Mouse (Mus musculus): Measurements from ENCODE around the gene Ece1.
A peak's percentile ranks its signal among the peaks of the same experiment; 100 is the strongest.
"Not testable (repeated sequence)": the region's sequence is repeated elsewhere in the genome, so short reads cannot be mapped to it uniquely, and the experiment has no call there.

The Ece1 gene

DNA sequence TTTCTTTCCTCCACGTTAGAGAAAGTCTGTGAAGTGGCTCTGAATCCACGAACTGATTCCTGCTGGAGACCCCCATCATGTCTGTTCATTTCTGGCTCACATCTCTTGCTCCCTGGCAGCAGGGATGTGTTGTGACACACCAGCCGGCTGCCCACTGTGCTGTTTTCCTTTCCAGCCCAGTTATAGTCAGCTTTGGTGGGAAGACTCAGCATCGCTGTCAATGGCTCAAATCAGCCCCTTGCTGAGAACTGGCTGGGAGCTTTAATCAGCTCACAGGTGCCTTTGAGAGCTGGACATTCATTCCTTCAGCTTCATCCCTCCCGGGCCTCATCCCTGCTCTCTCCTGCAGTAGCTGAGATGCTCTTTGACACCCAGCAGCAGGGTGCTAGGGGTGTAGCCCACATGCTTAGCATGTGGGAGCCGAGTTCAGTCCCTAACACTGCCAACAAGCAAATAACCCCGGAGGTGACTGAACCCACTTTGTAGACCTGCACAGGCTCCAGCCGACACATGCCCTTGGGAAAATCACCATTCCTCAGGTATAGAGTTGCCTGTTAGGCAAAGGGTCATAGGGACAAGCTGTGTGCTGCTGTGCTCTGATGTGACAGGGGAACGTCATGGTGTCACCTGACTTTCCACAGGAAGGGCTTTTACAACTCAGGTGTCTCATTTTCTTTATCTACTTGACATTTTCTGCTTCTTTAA, 80.9 kb downstream of the Ece1 start:
- no peak for DNase-seq (ENCODE audit: low spot score)

GRCm38 (mm10) chr4:137943540-137943939, 81.5 kb downstream of the Ece1 start:
- no peak for DNase-seq (ENCODE audit: low spot score)

DNA sequence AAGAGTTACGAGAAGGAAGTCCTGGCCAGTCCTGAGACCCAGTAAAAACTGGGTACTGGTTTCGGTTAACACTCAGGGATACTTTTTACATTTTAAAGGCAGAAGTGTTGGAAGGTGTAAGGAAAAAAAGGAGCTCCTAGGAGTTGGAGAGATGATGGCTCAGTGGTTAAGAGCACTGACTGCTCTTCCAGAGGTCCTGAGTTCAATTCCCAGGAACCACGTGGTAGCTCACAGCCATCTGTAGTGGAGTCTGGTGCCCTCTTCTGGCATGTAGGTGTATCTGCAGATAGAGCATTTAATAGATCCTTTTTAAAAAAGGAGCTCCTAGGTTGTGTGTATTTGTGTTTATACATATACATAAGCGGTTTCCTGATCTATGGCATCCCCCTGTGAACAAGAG, 83.3 kb downstream of the Ece1 start:
- DNase-seq (ENCODE audit: low spot score) = no peak

DNA sequence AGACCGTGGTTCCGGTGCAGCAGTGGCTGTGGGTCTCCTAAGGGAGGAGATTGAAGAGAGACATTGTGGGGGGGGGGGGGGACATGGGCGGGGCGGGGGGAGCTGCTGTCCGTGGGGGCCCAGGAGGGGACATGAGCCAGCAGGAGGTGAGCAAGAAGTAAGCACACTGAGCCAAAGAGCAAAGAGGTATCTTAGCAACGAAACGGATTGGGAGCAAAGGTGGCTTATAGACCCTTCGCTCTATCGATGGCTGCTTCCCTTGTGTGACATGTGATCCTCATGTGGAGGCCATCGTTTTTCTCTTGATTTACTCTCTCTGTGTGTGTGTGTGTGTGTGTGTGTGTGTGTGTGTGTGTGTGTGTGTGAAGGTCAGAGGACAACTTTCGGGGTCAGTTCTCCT, 84.4 kb downstream of the Ece1 start:
- DNase-seq (ENCODE audit: low spot score) = no peak

DNA sequence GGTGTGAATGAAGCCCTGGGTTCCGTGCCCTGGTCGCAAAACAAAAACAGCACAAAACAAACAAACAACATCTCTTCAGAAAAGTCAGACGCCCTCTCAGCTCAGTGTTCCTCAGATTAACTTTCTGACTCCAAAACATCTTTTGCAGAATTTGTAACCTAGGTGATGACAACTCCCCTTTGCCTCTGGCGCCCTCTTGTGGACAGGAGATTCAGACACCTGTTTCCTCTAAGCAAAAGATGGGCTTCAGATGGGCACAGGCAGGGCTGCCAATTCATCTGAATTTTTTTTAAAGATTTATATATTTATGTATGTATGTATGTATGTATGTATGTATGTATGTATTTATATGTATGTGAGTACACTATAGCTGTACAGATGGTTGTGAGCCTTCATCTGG, 90.8 kb downstream of the Ece1 start:
- DNase-seq (ENCODE audit: low spot score) = peak; percentile 85

GRCm38 (mm10) chr4:137954184-137954583, 92.1 kb downstream of the Ece1 start:
- DNase-seq (ENCODE audit: low spot score) = no peak

DNA sequence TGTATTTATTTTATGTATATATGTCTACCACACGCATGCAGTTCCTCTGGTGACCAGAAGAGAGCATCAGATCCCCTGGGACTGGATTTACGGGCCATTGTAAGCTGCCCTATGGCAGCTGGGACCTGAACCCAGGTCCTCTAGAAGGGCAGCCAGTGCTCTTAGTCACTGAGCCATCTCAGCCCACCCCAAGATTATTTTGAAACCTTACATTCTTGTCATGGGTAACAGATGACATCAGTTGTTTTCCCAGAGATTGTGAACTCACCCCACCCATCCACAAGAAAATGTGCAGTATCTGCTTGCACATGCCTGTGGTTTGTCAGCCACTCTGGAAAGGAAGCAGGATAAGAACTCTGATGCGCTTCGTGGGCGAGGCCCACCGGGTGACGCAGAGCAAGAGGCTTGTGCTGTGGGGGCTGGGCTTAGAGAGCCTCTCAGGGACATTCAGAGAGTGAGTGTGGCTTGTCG, 92.9 kb downstream of the Ece1 start:
- peak; percentile 57 for DNase-seq (ENCODE audit: low spot score)

- no peak for DNase-seq (ENCODE audit: low spot score)
These were observed 94.2 kb downstream of the Ece1 start for GRCm38 (mm10) chr4:137956260-137956659.

DNA sequence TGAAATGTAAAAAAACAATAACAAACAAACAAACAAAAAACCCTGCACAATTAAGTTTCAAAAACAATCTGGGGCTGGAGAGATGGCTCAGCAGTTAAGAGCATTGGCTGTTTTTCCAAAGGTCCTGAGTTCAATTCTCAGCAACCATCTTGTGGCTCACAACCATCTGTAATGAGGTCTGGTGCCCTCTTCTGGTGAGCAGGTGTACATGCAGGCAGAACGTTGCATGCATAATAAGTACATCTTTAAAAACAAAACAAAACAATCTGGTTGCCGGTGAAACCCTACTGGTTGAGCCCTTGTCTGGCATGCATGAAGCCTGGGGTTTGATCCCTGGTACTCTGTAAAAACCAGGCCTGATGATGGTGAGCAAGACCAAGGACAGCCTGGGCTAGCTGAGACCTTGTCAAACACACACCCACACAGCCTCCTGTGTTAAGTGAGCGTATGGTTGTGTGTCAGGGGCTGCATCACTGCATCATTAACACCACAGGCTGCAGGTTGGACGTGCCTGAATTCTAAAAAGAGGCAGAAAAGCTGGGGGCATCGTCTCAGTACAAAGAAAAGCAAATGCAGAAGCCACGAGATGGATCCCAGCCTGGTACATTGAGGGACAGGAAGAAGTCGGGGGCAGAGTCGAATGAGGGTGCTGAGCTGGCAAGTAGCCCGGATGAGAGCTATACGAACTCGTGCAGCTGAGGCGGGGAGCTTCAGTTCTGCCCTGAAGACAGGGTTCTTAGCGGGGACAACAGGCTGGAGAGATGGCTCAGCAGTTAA, 98.0 kb downstream of the Ece1 start:
- no peak for DNase-seq (ENCODE audit: low spot score)

DNA sequence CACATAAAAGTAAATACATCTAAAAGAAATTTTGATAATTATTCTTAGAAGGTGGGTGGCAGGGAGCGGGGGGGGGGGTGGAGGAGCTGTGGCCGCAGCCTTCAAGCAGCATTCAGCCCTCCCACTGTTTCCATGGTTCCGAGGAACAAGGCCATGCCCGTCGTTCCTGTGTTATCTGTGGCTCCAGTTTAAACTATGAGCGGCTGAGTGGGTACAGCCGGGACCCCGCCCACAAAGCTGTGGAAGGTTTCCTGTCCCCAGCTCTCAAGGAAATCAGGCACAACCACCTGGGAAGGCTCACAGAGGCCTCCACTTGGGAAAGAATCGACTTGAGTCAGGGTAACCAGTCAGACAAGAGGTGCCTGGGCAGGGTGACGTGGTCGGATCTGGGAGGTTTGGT, 98.7 kb downstream of the Ece1 start:
- DNase-seq (ENCODE audit: low spot score) = no peak

DNA sequence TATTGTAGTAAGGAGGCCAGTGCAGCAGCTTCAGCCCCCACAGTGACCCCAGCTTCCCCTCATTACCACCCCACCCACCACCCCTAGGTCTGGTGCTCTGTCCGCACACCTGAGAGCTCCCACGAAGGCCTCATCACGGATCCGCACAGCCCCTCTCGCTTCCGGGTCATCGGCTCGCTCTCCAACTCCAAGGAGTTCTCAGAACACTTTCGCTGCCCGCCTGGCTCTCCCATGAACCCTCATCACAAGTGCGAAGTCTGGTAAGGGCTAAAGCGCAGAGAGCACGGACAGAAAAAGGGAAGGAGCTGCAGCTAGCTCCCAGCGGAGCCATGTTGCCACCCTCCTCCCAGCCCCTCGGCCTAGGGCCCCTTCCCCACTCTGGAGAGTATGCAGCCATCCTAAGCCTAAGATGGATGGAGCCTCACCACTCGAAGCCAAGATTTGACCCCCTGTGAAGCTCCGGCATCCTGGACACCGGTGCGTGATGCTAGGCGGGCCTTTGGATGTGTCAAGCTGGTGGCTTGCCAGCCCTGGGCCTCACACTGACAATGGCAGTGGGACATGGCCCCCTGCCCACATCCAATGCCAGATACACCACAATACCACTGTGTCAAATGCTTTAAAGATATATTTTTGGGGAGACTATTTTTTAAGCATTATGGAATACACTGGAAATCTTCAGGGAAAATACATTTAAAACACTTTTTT, 100.8 kb downstream of the Ece1 start:
- DNase-seq (ENCODE audit: low spot score) = no peak

DNA sequence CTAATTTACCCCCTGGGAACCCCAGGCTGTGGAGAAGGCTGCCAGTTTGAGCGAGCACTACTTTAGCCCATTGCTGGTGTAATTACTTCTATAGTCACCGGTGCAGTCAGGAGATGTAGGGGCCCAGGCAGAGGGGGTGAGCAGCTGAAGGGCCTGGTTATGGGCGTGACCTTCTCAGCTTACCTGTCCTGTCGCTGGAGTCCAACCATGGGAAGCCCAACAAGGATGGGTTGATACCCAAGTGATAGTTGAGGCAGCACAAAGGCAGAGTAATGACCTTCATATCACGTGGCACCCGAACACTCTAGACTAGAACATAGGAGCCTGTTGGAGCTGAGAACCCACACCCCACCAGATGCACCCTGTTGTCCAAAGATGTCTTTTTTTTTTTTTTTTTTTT, 101.4 kb downstream of the Ece1 start:
- no peak for DNase-seq (ENCODE audit: low spot score)

GRCm38 (mm10) chr4:137963881-137964584, 102.0 kb downstream of the Ece1 start:
- DNase-seq (ENCODE audit: low spot score) = peak; percentile 75

- DNase-seq (ENCODE audit: low spot score) = no peak
These were observed 102.5 kb downstream of the Ece1 start for GRCm38 (mm10) chr4:137964585-137964930.

DNA sequence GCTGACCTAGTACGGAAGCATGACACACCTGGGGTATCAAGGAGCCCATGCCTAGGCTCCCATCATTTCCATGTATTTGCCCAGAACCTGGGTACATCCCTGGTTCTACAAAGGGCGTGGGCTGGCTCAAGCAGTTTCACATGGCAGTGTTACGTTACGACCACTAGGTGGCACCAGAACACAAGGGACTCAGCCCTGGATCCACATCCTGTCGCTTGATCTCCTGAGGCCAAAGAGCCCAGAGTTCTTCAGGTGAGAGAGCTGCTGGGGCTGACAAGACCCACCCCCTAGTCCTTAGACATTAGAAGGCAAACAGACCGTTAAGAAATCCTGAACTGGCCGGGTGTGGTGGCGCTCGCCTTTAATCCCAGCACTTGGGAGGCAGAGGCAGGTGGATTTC, 106.2 kb downstream of the Ece1 start:
- DNase-seq (ENCODE audit: low spot score) = peak; percentile 51

DNA sequence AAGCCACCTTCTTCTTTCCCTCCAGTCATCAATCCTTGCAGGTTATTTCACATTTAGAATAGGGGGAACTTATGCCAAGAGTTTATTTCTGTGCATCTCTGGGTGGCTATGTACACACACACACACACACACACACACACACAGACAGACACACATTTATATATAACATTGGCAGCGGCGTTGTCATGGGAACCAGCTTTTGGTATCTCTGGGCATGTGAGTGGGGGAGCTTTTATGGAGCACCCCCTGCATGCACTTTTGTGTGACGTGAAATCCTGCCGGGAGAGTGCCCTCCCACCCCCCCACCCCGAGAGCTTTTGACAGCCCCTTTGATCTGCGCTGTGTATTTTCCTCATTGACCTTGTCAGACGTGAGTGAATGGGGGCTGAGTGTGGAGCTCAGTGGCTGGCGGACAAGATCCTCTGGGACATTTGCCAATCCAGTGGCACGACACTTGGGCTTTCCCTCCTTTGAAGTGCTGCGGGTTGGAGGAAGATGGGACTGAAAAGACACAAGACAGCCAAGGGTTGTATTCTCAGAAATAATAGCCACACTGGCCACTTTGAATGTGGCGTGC, 108.7 kb downstream of the Ece1 start:
- DNase-seq (ENCODE audit: low spot score) = not testable (repeated sequence)

DNA sequence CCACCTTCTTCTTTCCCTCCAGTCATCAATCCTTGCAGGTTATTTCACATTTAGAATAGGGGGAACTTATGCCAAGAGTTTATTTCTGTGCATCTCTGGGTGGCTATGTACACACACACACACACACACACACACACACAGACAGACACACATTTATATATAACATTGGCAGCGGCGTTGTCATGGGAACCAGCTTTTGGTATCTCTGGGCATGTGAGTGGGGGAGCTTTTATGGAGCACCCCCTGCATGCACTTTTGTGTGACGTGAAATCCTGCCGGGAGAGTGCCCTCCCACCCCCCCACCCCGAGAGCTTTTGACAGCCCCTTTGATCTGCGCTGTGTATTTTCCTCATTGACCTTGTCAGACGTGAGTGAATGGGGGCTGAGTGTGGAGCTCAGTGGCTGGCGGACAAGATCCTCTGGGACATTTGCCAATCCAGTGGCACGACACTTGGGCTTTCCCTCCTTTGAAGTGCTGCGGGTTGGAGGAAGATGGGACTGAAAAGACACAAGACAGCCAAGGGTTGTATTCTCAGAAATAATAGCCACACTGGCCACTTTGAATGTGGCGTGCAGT, 112.9 kb downstream of the Ece1 start:
- not testable (repeated sequence) for DNase-seq (ENCODE audit: low spot score)

GRCm38 (mm10) chr4:137979066-137979644, 117.1 kb downstream of the Ece1 start:
- DNase-seq (ENCODE audit: low spot score) = not testable (repeated sequence)

DNA sequence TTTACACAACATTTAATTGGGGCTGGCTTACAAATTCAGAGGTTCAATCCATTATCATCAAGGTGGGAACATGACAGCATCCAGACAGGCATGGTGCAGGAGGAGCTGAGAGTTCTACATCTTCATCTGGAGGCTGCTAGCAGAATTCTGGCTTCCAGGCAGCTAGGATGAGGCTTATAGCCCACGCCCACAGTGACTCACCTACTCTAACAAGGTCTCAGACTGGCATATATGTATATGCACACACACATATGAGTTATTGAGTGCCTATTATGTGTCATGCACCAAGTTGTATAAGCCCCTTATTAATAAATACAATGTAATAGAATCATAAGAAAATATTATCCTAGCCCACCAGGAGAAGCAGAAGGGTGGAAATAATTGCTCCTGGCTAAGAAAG, 120.8 kb downstream of the Ece1 start:
- DNase-seq (ENCODE audit: low spot score) = no peak

GRCm38 (mm10) chr4:137984212-137984611, 122.2 kb downstream of the Ece1 start:
- no peak for DNase-seq (ENCODE audit: low spot score)

DNA sequence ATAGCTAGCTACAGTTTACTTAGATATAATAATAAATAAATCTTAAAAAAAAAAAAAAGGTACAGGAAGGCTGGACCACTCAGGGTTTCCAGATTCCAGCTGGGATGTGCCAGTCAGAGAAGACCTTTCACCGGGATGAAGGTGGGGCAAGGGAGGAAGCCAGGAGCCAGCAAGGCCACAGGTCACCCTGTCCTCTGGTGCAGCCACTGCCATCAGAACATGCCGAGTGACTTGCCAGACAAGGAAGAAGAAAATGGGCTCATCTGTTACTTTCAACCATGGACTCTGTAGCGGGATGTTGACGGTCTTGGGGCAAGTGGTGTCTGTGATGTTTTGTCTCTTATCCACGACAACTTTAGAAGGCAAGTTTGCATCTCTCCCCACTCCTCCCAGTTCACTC, 122.7 kb downstream of the Ece1 start:
- DNase-seq (ENCODE audit: low spot score) = no peak
